Mouse (Mus musculus) stomach, embryonic 14.5 days (tissue): ENCODE measurements around the gene Gm1673. TPM values are rescaled to one million over a fixed set of nuclear protein-coding genes. Genes with fewer than 3 reads are reported as not detected.

Experiments used
- ATAC-seq: fragments of 200-750 bp; cut with Nextera tagmentation; 2 replicates; pipeline ENCODE4 v1.8.0; 2017; ENCODE audit warnings: low read depth, moderate TSS enrichment; ENCODE audit not compliant: insufficient number of reproducible peaks, insufficient read depth, low FRiP score
- H3K27ac ChIP-seq: fragments of 300-500 bp; sonication (generic); 2 replicates; pipeline ENCODE4 v1.5.1; 2014; ENCODE audit warnings: mild to moderate bottlenecking, low read length, moderate library complexity, mixed read lengths
- H3K27me3 ChIP-seq: fragments of 300-500 bp; sonication (generic); 2 replicates; pipeline ENCODE4 v1.6.1; 2014; ENCODE audit warnings: low read length, control low read depth, mixed read lengths; ENCODE audit not compliant: control insufficient read depth, insufficient read depth
- H3K36me3 ChIP-seq: fragments of 300-500 bp; sonication (generic); 2 replicates; pipeline ENCODE4 v1.6.1; 2014; ENCODE audit warnings: mild to moderate bottlenecking, control low read depth, low read length, moderate library complexity, mixed read lengths; ENCODE audit not compliant: control insufficient read depth, insufficient read depth
- H3K4me1 ChIP-seq: fragments of 300-500 bp; sonication (generic); 2 replicates; pipeline ENCODE4 v1.6.1; 2014; ENCODE audit warnings: low read length, control low read depth, mixed read lengths; ENCODE audit not compliant: control insufficient read depth, insufficient read depth
- H3K4me2 ChIP-seq: fragments of 300-500 bp; sonication (generic); replicated peaks from 2 replicates; pipeline ENCODE4 v1.6.1; 2014; ENCODE audit warnings: low read depth, low read length, control low read depth
- H3K4me3 ChIP-seq: fragments of 300-500 bp; sonication (generic); 2 replicates; pipeline ENCODE4 v1.5.1; 2014; ENCODE audit warnings: low read depth, low read length, control low read depth
- H3K9ac ChIP-seq: fragments of 300-500 bp; sonication (generic); replicated peaks from 2 replicates; pipeline ENCODE4 v1.6.1; 2014; ENCODE audit warnings: low read depth, mild to moderate bottlenecking, control low read depth, low read length, moderate library complexity, mixed read lengths
- H3K9me3 ChIP-seq: fragments of 300-500 bp; sonication (generic); 2 replicates; pipeline ENCODE4 v1.6.1; 2016; ENCODE audit warnings: low read depth, low read length, control low read depth; ENCODE audit not compliant: control insufficient read depth
- WGBS: fragments of 180-500 bp; shearing (Covaris S2); extraction: QIAGEN DNeasy Blood & Tissue Kit; methylation state at CpG from one replicate; pipeline ENCODE4 v1.1.7; 2014; 5-methylcytosine and 5-hydroxymethylcytosine counted together
- polyA plus RNA-seq: library from polyadenylated mRNA; unstranded; fragments of >200 nt; fragmentation: Nextera tagmentation; extraction: Ambion mirVana; gene quantifications from 2 replicates; pipeline ENCODE4 v1.2.1, GENCODE M21; 2014

Gene Gm1673
- polyA plus RNA-seq, 1 experiment from 2014 or later, result 89.8 TPM

DNA sequence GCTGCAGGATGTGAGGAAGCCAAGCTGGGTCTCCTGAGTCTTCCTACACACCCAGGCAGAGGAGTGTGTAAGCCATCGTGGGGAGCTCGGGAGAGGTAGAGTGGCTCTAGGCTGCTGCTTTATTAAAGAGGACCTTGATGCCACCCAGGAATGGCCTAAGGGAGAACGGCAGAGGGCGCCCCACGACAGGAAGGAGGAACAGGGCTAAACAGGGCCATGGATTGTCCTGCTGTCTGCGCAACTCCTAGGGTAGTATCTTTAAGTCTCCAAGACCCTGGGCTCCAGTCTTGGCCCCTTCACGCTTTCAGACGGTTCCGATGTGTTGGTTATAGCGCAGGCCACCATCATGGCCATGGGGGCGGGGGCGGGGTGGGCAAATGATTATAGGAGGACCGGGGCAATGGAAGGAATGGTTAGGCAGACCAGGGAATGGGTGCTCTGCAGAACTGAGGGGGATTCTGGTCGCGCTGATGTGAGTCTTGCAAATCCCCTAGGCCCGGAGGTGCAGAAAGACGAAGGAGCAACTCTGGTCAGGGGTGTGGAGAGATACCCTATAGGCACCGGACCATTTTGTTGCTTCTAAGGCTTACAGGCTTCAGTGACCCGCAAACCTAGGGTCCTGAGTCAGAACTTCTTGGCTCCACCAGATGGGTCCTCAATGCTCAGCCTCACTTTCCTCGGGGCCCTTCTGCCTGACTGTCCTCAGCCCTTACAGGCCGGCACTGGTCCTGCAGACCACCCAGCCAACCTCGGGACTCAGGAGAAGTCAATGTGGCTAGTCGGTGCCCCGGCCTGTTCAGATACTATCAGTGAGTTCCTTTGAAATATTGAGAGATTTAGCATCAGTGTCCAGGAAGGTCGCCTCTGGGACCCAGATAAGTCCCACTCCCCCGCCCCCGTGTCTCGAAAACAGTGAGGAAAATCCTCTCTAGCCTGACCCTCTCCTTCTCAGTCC lies 11.7 kb downstream of the Gm1673 start:
- Histone ChIP-seq H3K4me1 (peaks cover 6% of the 10 kb centered on the region; the same call in 1 of the 2 replicates), H3K4me3 (peak overlapping the region; percentile 57), H3K9me3 (no peaks in the 10 kb centered on the region), H3K27me3 (peaks cover 41% of the 10 kb centered on the region), H3K27ac (no peak overlapping the region), H3K4me2 (peak overlapping the region; percentile 97; the same call in 1 of the 2 replicates), H3K36me3 (no peaks in the 10 kb centered on the region), H3K9ac (no peak overlapping the region; the same call in 1 of the 2 replicates)
- no peak for ATAC-seq
- 33% methylated on average over 28 of the region's 28 CpGs for WGBS

DNA sequence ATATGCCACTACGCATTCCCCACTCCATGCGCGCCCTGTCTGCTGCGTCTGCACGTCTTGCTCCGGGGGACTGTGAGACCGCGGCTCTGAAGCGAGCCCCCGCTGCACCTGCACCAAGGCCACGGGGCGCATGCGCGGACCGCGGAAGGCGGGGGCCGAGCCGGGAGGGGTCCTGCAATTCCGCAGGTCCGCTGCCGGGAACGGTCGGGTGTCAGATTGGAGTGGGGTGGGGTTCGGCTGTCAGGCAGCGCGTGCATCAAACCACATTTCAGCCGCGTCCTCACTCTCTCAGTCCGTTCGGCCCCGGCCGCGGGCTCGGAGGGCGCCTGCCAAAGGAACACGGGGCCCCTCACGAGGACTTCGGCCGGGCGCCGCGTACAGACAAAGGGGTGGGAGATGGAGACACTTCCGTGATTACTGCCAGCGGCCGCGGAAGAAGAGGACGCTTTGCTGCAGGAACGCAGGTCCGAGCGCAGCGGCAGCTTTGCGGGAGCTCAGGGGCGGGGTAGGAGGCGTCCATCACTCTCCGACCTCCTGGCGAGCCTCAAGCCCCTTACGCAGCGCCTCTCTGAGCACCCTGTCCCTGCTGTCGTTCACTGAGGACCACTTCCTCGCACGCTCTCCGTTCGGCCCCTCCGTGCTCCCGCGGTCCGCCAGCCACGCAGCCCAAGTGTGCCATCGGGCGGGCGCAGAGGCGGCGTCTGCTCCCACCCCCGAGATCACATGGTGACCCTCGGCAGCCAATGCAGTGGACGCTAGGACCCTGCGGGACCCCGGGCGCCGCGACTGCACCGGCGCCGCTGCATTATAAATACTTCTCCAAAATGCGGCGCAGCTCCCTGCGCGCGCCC lies 12.8 kb downstream of the Gm1673 start, which contains the start of gene Nat8l:
Gene Nat8l, plus strand, starts transcription at position 142 of the 851 bp plus-strand sequence.
- Histone ChIP-seq H3K4me1 (peaks cover 6% of the 10 kb centered on the region; the same call in 1 of the 2 replicates), H3K27me3 (peaks cover 41% of the 10 kb centered on the region), H3K9me3 (no peaks in the 10 kb centered on the region), H3K36me3 (no peaks in the 10 kb centered on the region), H3K27ac (no peak within 1 kb of the TSS), H3K9ac (no peak within 1 kb of the TSS; the same call in 1 of the 2 replicates), H3K4me2 (peak within 1 kb of the TSS; percentile 97), H3K4me3 (peak within 1 kb of the TSS; percentile 57)
- under 1% methylated on average over 75 of the region's 90 CpGs for WGBS
- ATAC-seq, result peak; percentile 68

DNA sequence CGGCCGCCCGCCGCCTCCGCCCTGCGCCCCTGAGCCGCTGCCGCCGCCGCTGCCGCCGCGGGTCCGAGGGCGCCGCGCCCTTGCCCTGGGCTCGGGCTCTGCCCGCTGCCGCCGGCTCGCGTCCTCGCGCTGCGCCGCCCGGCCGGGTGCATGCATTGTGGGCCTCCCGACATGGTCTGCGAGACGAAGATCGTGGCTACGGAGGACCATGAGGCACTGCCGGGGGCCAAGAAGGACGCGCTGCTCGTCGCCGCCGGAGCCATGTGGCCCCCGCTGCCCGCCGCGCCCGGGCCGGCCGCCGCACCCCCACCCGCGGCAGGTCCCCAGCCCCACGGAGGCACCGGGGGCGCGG lies 13.4 kb downstream of the Gm1673 start:
- WGBS, result under 1% methylated on average over 45 of the region's 55 CpGs
- Histone ChIP-seq H3K4me2 (peak overlapping the region; percentile 97), H3K27me3 (peaks cover 41% of the 10 kb centered on the region), H3K27ac (no peak overlapping the region), H3K9ac (no peak overlapping the region), H3K36me3 (no peaks in the 10 kb centered on the region), H3K4me1 (peaks cover 6% of the 10 kb centered on the region; the same call in 1 of the 2 replicates), H3K4me3 (peak overlapping the region; percentile 57), H3K9me3 (no peaks in the 10 kb centered on the region)
- ATAC-seq, result no peak

DNA sequence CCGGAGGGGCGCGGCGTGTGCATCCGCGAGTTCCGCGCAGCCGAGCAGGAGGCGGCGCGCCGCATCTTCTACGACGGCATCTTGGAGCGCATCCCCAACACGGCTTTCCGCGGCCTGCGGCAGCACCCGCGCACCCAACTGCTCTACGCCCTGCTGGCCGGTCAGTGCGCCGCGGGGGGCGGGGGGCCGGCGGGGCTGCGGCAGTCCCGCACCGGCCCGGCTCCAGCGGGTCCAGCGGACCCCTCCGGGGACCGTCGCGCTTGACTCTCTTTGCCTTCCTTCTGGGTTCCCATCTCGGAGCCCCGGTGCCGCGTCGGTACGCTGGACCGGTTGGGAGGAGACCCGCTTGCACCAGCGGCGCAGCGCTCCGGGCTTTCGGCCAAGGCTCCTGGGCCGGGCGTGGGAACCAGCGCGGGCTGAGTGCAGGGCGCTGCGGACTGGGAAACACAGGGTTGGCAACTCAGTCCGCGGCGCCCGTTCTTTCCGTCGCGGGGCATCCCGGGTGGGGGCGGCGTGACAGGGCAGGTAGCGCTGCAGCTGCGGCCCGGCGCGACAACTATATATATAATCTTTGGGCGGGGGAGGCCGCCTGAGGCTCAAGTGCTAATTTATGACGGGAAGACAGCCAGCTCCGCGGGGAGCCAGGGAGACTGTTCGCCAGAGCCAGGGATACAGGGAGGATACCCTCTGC lies 14.0 kb downstream of the Gm1673 start:
- H3K9me3 ChIP-seq, result no peaks in the 10 kb centered on the region
- no peaks in the 10 kb centered on the region for H3K36me3 ChIP-seq
- H3K4me2 ChIP-seq, result peak overlapping the region; percentile 97
- H3K9ac ChIP-seq, result no peak overlapping the region
- no peak for ATAC-seq
- peaks cover 6% of the 10 kb centered on the region; the same call in 1 of the 2 replicates for H3K4me1 ChIP-seq
- WGBS, result under 1% methylated on average over 75 of the region's 80 CpGs
- peak overlapping the region; percentile 57 for H3K4me3 ChIP-seq
- no peak overlapping the region for H3K27ac ChIP-seq
- peaks cover 41% of the 10 kb centered on the region for H3K27me3 ChIP-seq

DNA sequence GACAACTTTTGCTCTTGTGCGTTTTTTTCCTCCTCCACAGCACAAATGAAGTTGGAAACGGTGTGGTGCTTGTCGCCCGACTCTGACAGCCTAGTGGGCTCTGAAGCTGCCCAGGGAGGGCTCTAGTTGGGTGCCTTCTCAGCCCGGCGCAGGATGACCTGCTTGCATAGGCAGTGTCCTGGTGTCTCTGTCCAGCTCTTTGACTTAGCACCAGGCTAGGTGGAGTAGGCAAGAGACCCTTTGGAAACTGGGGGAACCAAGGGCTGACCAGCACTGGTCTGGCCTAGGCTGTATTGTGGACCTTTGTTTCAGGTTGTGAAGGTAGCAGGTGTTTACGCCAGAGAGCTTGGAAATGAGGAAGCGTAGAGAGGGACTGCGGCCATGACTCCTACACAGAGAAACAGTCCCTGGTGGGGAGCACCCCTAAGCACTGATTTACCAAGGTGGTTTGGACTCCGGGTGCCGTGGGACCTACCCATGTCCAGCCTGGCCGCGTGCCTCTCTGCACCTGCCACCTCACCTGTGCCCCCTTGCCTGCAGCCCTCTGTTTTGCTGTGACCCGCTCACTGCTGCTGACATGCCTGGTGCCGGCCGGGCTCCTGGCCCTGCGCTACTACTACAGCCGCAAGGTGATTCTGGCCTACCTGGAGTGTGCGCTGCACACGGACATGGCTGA lies 14.7 kb downstream of the Gm1673 start:
- Histone ChIP-seq H3K9ac (no peak overlapping the region), H3K4me1 (peaks cover 6% of the 10 kb centered on the region; the same call in 1 of the 2 replicates), H3K9me3 (no peaks in the 10 kb centered on the region), H3K36me3 (no peaks in the 10 kb centered on the region), H3K4me2 (peak overlapping the region; percentile 97), H3K27me3 (peaks cover 41% of the 10 kb centered on the region), H3K4me3 (peak overlapping the region; percentile 57), H3K27ac (no peak overlapping the region)
- no peak for ATAC-seq
- WGBS, result 71% methylated on average over 20 of the region's 20 CpGs

DNA sequence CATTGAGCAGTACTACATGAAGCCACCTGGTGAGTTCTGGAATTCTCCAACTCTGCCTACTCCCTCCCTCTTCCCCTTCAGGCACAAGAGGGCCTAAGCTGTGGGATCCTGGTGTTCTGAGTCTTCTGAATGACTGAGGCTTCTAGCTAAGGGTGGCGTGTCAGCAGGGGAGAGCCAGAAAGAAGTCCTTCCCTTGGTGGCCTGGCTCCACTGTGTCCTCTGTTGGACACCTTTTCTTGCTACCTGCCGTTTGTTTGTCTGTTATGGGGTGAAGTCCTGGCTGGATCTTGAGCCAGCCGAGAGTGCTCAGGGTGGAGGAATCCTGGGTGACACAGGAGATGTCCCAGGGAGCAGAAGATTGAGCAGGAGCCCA lies 15.3 kb downstream of the Gm1673 start:
- H3K4me1 ChIP-seq, result peaks cover 6% of the 10 kb centered on the region; the same call in 1 of the 2 replicates
- peaks cover 41% of the 10 kb centered on the region for H3K27me3 ChIP-seq
- H3K9ac ChIP-seq, result no peak overlapping the region
- no peaks in the 10 kb centered on the region for H3K9me3 ChIP-seq
- ATAC-seq, result no peak
- no peak overlapping the region; the same call in 1 of the 2 replicates for H3K4me2 ChIP-seq
- WGBS, result 88% methylated on average over 3 of the region's 3 CpGs
- H3K27ac ChIP-seq, result no peak overlapping the region
- no peak overlapping the region for H3K4me3 ChIP-seq
- H3K36me3 ChIP-seq, result no peaks in the 10 kb centered on the region

DNA sequence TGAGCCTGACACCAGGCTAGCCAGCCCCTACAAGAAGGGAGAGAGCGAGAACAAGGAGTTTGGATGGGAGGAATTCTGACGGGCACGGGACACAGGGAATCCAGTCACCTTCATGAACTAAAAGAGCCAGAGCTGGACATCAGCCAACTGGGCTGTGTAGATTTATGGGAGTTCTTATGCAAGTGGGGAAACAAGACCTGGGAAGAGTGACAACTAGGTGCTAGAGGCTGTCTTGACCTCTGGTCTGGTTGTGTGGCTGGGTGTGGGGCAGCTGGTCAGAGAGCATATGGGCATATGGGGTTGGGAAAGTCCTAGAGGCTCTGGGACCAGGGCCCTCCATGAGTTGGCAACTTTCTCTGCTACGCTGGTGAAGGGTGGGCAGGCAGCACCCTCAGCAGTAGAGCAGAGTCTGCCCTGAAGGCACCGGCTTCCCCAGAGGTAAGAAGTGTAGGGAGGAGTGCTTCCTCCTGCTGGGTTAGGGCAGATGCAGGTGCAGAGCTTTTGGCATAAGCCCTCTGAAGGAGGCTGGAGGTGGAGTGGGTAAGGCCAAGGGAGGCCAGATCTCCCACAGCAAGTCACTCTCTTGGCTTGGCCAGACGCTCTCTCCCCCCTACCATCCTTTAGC lies 16.3 kb downstream of the Gm1673 start:
- no peaks in the 10 kb centered on the region for H3K36me3 ChIP-seq
- H3K4me2 ChIP-seq, result no peak overlapping the region
- WGBS, result 74% methylated on average over 6 of the region's 6 CpGs
- H3K9ac ChIP-seq, result no peak overlapping the region
- no peak overlapping the region for H3K4me3 ChIP-seq
- ATAC-seq, result no peak
- H3K9me3 ChIP-seq, result no peaks in the 10 kb centered on the region
- no peak overlapping the region for H3K27ac ChIP-seq
- H3K27me3 ChIP-seq, result peaks cover 36% of the 10 kb centered on the region
- peaks cover 6% of the 10 kb centered on the region; the same call in 1 of the 2 replicates for H3K4me1 ChIP-seq
